Mouse (Mus musculus) limb, embryonic 11.5 days (tissue): ENCODE measurements around the gene Btd. TPM values are rescaled to one million over a fixed set of nuclear protein-coding genes. Genes with fewer than 3 reads are reported as not detected.
A peak's percentile ranks its signal among the peaks of the same experiment; 100 is the strongest.

ENCODE experiments used
- ATAC-seq: fragments of 200-750 bp; cut with Nextera tagmentation; 2 replicates; pipeline ENCODE4 v1.8.0; 2017; ENCODE audit warnings: low read depth; ENCODE audit not compliant: insufficient number of reproducible peaks, low FRiP score, low TSS enrichment
- DNase-seq: peaks from one replicate; pipeline ENCODE4 v3.0.0-alpha.2; 2015; ENCODE audit warnings: low spot score
- H3K27ac ChIP-seq: fragments of 300-500 bp; sonication (generic); replicated peaks from 2 replicates; pipeline ENCODE4 v1.5.1; 2014; ENCODE audit warnings: low read depth, mild to moderate bottlenecking, low read length
- H3K27me3 ChIP-seq: fragments of 300-500 bp; sonication (generic); 2 replicates; pipeline ENCODE4 v1.6.1; 2014; ENCODE audit warnings: mild to moderate bottlenecking, low read length, mixed read lengths; ENCODE audit not compliant: control insufficient read depth, insufficient read depth
- H3K36me3 ChIP-seq: fragments of 300-500 bp; sonication (generic); 2 replicates; pipeline ENCODE4 v1.6.1; 2014; ENCODE audit warnings: mild to moderate bottlenecking, low read length, moderate library complexity, mixed read lengths; ENCODE audit not compliant: control insufficient read depth, insufficient read depth
- H3K4me1 ChIP-seq: fragments of 300-500 bp; sonication (generic); 2 replicates; pipeline ENCODE4 v1.6.1; 2014; ENCODE audit warnings: low read length, mixed read lengths; ENCODE audit not compliant: control insufficient read depth, insufficient read depth
- H3K4me2 ChIP-seq: fragments of 300-500 bp; sonication (generic); 2 replicates; pipeline ENCODE4 v1.6.1; 2014; ENCODE audit warnings: low read depth, mild to moderate bottlenecking, moderate library complexity; ENCODE audit not compliant: severe bottlenecking
- H3K4me3 ChIP-seq: fragments of 300-500 bp; sonication (generic); 2 replicates; pipeline ENCODE4 v1.5.1; 2014; ENCODE audit warnings: low read depth, low read length
- H3K9ac ChIP-seq: fragments of 300-500 bp; sonication (generic); 2 replicates; pipeline ENCODE4 v1.6.1; 2014; ENCODE audit warnings: mild to moderate bottlenecking, low read length
- H3K9me3 ChIP-seq: fragments of 300-500 bp; sonication (generic); 2 replicates; pipeline ENCODE4 v1.6.1; 2016; ENCODE audit warnings: low read length; ENCODE audit not compliant: control insufficient read depth
- WGBS: fragments of 180-500 bp; shearing (Covaris S2); extraction: QIAGEN DNeasy Blood & Tissue Kit; methylation state at CpG from one replicate; pipeline ENCODE4 v1.1.7; 2014; 5-methylcytosine and 5-hydroxymethylcytosine counted together
- polyA plus RNA-seq: library from polyadenylated mRNA; unstranded; fragments of >200 nt; fragmentation: Nextera tagmentation; extraction: Ambion mirVana; gene quantifications from 2 replicates; pipeline ENCODE4 v1.2.1, GENCODE M21; 2014

Btd gene
- polyA plus RNA-seq, 1 experiment from 2014 or later: 18.9 TPM

DNA sequence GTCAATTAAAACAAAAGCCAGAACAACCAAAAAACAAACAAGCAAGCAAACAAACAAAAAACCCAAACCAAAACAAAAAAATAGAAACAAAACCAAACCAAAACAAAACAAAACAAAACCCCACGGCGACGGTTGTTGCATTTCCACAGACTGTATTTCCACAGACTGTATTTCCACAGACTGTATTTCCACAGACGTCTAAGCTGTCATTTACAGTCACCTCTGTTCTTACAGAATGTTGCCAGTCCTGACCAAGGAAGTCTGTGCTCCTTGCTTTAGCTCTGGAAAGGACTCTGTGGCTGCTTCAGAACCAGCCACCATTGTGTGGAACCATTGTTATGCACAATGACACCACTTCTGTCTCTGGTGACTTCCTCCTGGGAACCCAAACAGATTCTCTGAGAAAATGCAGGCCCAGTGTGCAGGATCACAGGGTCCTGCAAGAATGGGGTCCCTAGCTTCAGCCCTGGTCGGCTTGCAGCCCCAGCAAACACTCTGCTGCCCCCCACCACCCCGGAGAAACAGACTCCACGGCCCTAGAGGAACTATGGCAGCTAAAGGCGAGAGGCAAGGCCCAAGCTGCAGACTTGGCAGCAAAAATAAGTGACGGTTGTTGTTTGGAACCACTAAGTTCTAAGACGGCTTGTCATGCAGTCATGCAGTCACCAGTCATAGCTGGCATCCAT lies 30.9 kb downstream of the Btd start:
- peak; percentile 13 for DNase-seq
- Histone ChIP-seq H3K4me1 (no peaks in the 10 kb centered on the region), H3K27ac (no peak overlapping the region), H3K27me3 (no peaks in the 10 kb centered on the region), H3K4me2 (no peak overlapping the region), H3K9ac (no peak overlapping the region), H3K4me3 (no peak overlapping the region), H3K9me3 (no peaks in the 10 kb centered on the region), H3K36me3 (peaks cover 4% of the 10 kb centered on the region; the same call in 1 of the 2 replicates)
- WGBS: 63% methylated on average over 10 of the region's 10 CpGs
- ATAC-seq: no peak

DNA sequence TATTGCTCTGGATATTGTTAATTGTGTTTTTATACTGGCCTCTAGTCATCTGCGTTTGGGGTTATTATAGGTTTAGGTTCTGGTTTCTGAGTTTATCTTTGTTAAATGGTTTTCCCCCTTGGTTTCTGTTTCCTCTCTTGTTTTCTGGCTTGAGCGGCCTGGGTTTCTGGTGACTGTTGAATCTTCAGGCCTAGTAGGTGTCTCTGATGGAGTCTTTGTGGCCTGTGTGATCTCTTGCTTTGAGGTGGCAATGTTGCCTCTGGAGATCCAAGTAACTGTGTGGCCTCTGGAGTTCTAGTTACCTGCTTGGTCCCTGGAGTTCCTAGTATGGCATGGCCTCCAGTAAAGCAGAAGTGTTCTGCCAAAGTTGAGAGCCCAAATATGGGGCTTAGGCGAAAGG lies 39.8 kb downstream of the Btd start:
- Histone ChIP-seq H3K4me1 (no peaks in the 10 kb centered on the region), H3K27me3 (no peaks in the 10 kb centered on the region), H3K27ac (no peak overlapping the region), H3K4me3 (no peak overlapping the region), H3K9ac (no peak overlapping the region), H3K9me3 (no peaks in the 10 kb centered on the region), H3K4me2 (no peak overlapping the region), H3K36me3 (no peaks in the 10 kb centered on the region)
- 96% methylated on average over 3 of the region's 3 CpGs for whole genome bisulfite sequencing
- no peak for ATAC-seq
- DNase-seq: no peak

- Histone ChIP-seq H3K4me1 (no peaks in the 10 kb centered on the region), H3K27ac (no peak overlapping the region), H3K4me2 (no peak overlapping the region), H3K4me3 (no peak overlapping the region), H3K36me3 (no peaks in the 10 kb centered on the region), H3K27me3 (no peaks in the 10 kb centered on the region), H3K9ac (no peak overlapping the region), H3K9me3 (no peaks in the 10 kb centered on the region)
- ATAC-seq (no peak), DNase-seq (no peak)
- WGBS: 92% methylated on average over 9 of the region's 9 CpGs
These were observed 40.5 kb downstream of the Btd start for GRCm38 (mm10) chr14:31681291-31681690.

- no peak overlapping the region for H3K27ac ChIP-seq
- WGBS: 48% methylated on average over 5 of the region's 5 CpGs
These were observed 41.2 kb downstream of the Btd start for GRCm38 (mm10) chr14:31681931-31682555.

DNA sequence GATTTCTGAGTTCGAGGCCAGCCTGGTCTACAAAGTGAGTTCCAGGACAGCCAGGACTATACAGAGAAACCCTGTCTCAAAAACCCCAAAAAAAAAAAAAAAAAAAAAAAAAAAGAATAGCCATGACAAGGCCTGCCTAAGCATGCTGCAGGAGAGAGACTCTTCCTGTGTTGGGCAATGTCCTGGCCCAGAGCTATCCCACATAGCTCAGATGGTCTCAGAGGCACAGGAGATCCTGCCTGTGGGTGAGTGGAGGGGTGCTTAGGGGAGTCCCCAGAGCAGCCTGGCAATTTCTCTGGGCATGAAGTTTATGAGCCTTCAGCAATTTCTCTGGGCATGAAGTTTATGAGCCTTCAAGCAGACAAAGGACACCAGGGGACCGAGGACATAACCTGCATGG lies 42.8 kb downstream of the Btd start:
- Histone ChIP-seq H3K27me3 (no peaks in the 10 kb centered on the region), H3K9me3 (no peaks in the 10 kb centered on the region), H3K36me3 (no peaks in the 10 kb centered on the region), H3K9ac (no peak overlapping the region), H3K4me1 (no peaks in the 10 kb centered on the region), H3K4me2 (no peak overlapping the region), H3K4me3 (no peak overlapping the region), H3K27ac (no peak overlapping the region)
- DNase-seq: no peak
- 86% methylated on average over 2 of the region's 2 CpGs for WGBS
- ATAC-seq: no peak

More at GRCm38 (mm10) chr14:31681931-31682555, 41.2 kb downstream of the Btd start:
- Histone ChIP-seq H3K36me3 (no peaks in the 10 kb centered on the region), H3K27me3 (no peaks in the 10 kb centered on the region), H3K9me3 (no peaks in the 10 kb centered on the region), H3K4me3 (no peak overlapping the region), H3K4me2 (no peak overlapping the region), H3K9ac (no peak overlapping the region), H3K4me1 (no peaks in the 10 kb centered on the region)
- ATAC-seq (no peak), DNase-seq (peak; percentile 16)

GRCm38 (mm10) chr14:31684343-31685040 lies 43.7 kb downstream of the Btd start:
- DNase-seq: peak; percentile 17
- no peak overlapping the region for H3K27ac ChIP-seq

GRCm38 (mm10) chr14:31685680-31686079 lies 44.9 kb downstream of the Btd start:
- DNase-seq: no peak
- no peak overlapping the region for H3K27ac ChIP-seq
- no peak overlapping the region for H3K4me3 ChIP-seq
- no peak overlapping the region for H3K9ac ChIP-seq
- 93% methylated on average over 10 of the region's 10 CpGs for WGBS
- no peaks in the 10 kb centered on the region for H3K36me3 ChIP-seq
- H3K27me3 ChIP-seq: no peaks in the 10 kb centered on the region
- H3K4me1 ChIP-seq: no peaks in the 10 kb centered on the region
- H3K4me2 ChIP-seq: no peak overlapping the region
- ATAC-seq: no peak
- no peaks in the 10 kb centered on the region for H3K9me3 ChIP-seq

More at GRCm38 (mm10) chr14:31684343-31685040, 43.7 kb downstream of the Btd start:
- Histone ChIP-seq H3K4me3 (no peak overlapping the region), H3K9ac (no peak overlapping the region), H3K9me3 (no peaks in the 10 kb centered on the region), H3K4me2 (no peak overlapping the region), H3K4me1 (no peaks in the 10 kb centered on the region), H3K27me3 (no peaks in the 10 kb centered on the region), H3K36me3 (no peaks in the 10 kb centered on the region)
- WGBS: 70% methylated on average over 7 of the region's 7 CpGs
- ATAC-seq: no peak

GRCm38 (mm10) chr14:31686231-31686630 lies 45.4 kb downstream of the Btd start:
- H3K9ac ChIP-seq: no peak overlapping the region
- H3K27me3 ChIP-seq: no peaks in the 10 kb centered on the region
- no peak overlapping the region for H3K4me2 ChIP-seq
- H3K27ac ChIP-seq: no peak overlapping the region
- DNase-seq (no peak), ATAC-seq (no peak)
- H3K4me3 ChIP-seq: no peak overlapping the region
- H3K9me3 ChIP-seq: no peaks in the 10 kb centered on the region
- H3K36me3 ChIP-seq: no peaks in the 10 kb centered on the region
- H3K4me1 ChIP-seq: no peaks in the 10 kb centered on the region
- WGBS: 85% methylated on average over 1 of the region's 1 CpGs
